Mouse (Mus musculus): Measurements from ENCODE around the gene Kbtbd7. TPM values are rescaled to one million over a fixed set of nuclear protein-coding genes. Genes with fewer than 3 reads are reported as not detected.
"Not testable (repeated sequence)": the region's sequence is repeated elsewhere in the genome, so short reads cannot be mapped to it uniquely, and the experiment has no call there.

The Kbtbd7 gene
- polyA plus RNA-seq, 1 experiment from 2014 or later = 18.4 TPM

DNA sequence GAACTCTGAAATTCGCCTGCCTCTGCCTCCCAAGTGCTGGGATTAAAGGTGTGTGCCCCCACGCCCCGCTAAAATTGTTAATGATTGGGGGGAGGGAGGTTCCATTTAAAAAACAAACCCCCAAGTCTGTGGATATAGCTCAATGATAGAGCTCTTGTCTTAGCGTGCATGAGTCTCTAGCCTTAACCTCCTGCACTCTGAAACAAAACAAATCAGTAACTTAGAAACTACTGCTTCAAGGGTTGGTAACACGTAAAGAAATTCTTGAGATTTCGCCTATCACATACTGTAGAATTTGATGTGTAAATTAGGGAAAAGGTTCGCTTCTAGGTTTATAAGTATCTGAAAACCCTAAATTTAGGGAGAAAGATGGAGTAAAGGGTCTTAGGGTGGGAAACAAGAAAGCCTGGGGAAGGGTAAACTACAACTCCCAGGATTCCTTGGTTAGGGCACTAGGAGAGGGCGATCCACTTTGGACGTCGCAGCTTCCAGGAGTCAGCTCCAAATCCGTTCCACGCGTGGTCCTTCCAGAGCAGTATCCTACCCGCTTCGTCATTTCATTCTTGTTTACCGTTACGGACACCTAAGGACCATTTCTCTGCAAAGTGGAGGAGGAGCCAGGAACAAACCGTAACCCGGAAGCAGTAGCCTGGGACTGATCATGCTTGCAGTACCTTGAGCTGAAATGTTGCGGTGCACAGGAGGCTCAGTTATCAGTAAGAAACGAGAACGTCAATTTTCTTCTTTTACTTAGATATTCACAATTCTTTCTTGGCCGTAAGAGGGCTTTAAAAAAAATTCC, 28.8 kb upstream of the Kbtbd7 start, which contains the start of gene Mtrf1:
TSS of gene Mtrf1 (plus strand) at position 452 of the 802 bp plus-strand sequence.
- peak within 1 kb of the TSS; percentile 77 for H3K9ac ChIP-seq (ENCODE audit: low read length)
- ATAC-seq (ENCODE audit: insufficient read depth, low FRiP score, low TSS enrichment) = peak; percentile 88
- H3K4me3 ChIP-seq (ENCODE audit: low read depth, low read length) = peak within 1 kb of the TSS; percentile 60
- H3K27me3 ChIP-seq (ENCODE audit: control insufficient read depth, insufficient read depth, low read length) = no peaks in the 10 kb centered on the region
- no peaks in the 10 kb centered on the region for H3K36me3 ChIP-seq (ENCODE audit: control insufficient read depth, insufficient read depth, low read length)
- peak within 1 kb of the TSS; percentile 55 for H3K4me2 ChIP-seq (ENCODE audit: low read depth)
- peak; percentile 78 for DNase-seq (ENCODE audit: low spot score)
- peak within 1 kb of the TSS; percentile 80 for H3K27ac ChIP-seq (ENCODE audit: low read depth, low read length)
- 21% methylated on average over 23 of the region's 23 CpGs for WGBS
- H3K4me1 ChIP-seq (ENCODE audit: control insufficient read depth, insufficient read depth, low read length) = no peaks in the 10 kb centered on the region
- H3K9me3 ChIP-seq (ENCODE audit: control insufficient read depth, low read length) = no peaks in the 10 kb centered on the region

DNA sequence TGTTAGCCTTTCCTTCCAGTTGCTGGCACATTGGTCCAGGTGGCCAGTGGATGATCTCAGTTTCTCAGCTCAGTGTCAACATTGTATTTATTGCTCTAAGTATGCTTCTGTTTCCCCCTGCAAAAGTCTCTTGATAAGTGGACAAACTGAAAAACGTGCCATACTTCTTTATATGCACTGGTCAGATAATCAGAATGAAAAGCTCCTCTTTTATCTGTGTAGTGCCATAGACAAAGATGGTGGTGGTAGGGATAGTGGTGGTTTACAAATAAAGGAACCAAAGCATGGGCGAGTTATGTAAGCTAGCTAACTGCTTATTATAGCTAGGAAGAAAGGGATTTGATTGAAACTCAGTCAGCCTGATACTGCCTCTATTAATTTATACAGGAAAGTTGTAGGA, 18.7 kb upstream of the Kbtbd7 start:
- no peaks in the 10 kb centered on the region for H3K4me1 ChIP-seq (ENCODE audit: control insufficient read depth, insufficient read depth, low read length)
- H3K4me3 ChIP-seq (ENCODE audit: low read depth, low read length) = no peak overlapping the region
- H3K9ac ChIP-seq (ENCODE audit: low read length) = no peak overlapping the region
- 74% methylated on average over 2 of the region's 2 CpGs for WGBS
- ATAC-seq (ENCODE audit: insufficient read depth, low FRiP score, low TSS enrichment) (no peak), DNase-seq (ENCODE audit: low spot score) (no peak)
- H3K36me3 ChIP-seq (ENCODE audit: control insufficient read depth, insufficient read depth, low read length) = no peaks in the 10 kb centered on the region
- no peaks in the 10 kb centered on the region for H3K27me3 ChIP-seq (ENCODE audit: control insufficient read depth, insufficient read depth, low read length)
- H3K27ac ChIP-seq (ENCODE audit: low read depth, low read length) = no peak overlapping the region
- H3K9me3 ChIP-seq (ENCODE audit: control insufficient read depth, low read length) = no peaks in the 10 kb centered on the region
- no peak overlapping the region for H3K4me2 ChIP-seq (ENCODE audit: low read depth)

DNA sequence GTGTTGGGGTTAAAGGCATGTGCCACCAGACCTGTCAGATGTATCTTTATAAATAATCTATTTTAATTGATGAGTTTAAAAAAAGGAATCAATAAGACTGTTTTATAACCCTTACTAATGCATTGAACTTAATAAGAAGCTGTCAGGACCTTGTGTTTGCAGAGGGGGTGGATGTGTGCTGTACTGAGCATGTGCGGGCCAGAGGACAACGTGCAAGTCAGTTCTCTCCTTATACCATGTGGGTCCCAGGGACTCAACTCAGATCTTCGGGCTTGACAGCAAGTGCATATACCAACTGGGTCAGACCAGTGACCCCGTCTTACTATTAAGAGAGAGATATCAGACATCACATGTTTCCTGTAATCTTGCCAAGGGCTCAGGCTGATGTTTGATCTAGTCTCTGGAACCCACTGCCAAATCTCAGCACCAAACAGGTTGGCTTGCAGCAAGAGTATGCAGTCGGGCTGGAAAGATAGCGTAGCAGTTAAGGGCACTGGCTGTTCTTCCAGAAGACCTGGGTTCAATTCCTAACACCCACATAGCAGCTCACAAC, 17.0 kb upstream of the Kbtbd7 start:
- DNase-seq (ENCODE audit: low spot score) (no peak), ATAC-seq (ENCODE audit: insufficient read depth, low FRiP score, low TSS enrichment) (no peak)
- Histone ChIP-seq H3K9ac (ENCODE audit: low read length) (no peak overlapping the region), H3K4me1 (ENCODE audit: control insufficient read depth, insufficient read depth, low read length) (no peaks in the 10 kb centered on the region), H3K36me3 (ENCODE audit: control insufficient read depth, insufficient read depth, low read length) (peaks cover 2% of the 10 kb centered on the region; the same call in 1 of the 2 replicates), H3K27ac (ENCODE audit: low read depth, low read length) (no peak overlapping the region), H3K4me2 (ENCODE audit: low read depth) (no peak overlapping the region), H3K27me3 (ENCODE audit: control insufficient read depth, insufficient read depth, low read length) (no peaks in the 10 kb centered on the region), H3K9me3 (ENCODE audit: control insufficient read depth, low read length) (no peaks in the 10 kb centered on the region), H3K4me3 (ENCODE audit: low read depth, low read length) (no peak overlapping the region)
- 90% methylated on average over 6 of the region's 6 CpGs for WGBS

DNA sequence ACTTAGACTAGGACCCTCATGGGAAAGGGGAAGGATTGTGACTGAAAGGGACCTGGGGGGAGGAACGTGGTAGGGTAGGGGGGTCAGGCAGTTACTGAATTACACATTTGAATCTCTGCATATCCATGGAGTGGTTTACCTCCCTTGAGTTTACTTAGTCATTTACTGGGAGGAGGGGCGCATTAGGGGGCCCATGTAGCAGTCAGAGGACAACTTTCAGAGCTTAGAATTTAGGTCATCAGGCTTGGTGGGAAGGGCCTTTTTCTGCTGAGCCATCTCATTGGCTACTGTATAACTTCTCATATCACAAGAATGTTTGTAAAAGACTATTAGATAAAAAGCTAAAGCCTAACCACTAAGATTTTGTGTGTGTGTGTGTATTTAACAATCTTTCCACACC, 15.6 kb upstream of the Kbtbd7 start:
- Histone ChIP-seq H3K4me1 (ENCODE audit: control insufficient read depth, insufficient read depth, low read length) (no peaks in the 10 kb centered on the region), H3K27me3 (ENCODE audit: control insufficient read depth, insufficient read depth, low read length) (no peaks in the 10 kb centered on the region), H3K36me3 (ENCODE audit: control insufficient read depth, insufficient read depth, low read length) (peaks cover 2% of the 10 kb centered on the region; the same call in 1 of the 2 replicates), H3K4me3 (ENCODE audit: low read depth, low read length) (no peak overlapping the region), H3K9ac (ENCODE audit: low read length) (no peak overlapping the region), H3K27ac (ENCODE audit: low read depth, low read length) (no peak overlapping the region), H3K4me2 (ENCODE audit: low read depth) (no peak overlapping the region), H3K9me3 (ENCODE audit: control insufficient read depth, low read length) (no peaks in the 10 kb centered on the region)
- no peak for ATAC-seq (ENCODE audit: insufficient read depth, low FRiP score, low TSS enrichment)
- WGBS = 78% methylated on average over 2 of the region's 2 CpGs
- no peak for DNase-seq (ENCODE audit: low spot score)

DNA sequence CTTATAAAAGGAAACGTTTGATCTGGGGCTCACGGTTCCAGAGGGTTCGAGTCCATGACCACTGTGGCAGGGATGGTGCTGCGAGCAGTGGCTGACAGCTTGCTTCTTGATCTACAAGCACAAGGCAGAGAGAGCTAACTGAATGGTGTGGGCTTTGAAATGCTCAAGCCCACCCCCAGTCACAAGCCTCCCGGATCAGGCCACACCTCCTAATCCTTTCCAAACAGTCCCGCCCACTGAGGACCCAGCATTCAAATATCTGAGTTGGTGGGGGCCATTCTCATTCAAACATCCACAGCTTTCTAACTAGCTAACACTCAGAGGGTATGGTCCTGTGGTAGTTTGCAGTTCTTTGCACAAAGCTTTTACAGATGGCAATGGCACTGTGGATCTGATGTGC, 13.2 kb upstream of the Kbtbd7 start:
- no peak for DNase-seq (ENCODE audit: low spot score)
- Histone ChIP-seq H3K27ac (ENCODE audit: low read depth, low read length) (no peak overlapping the region), H3K9ac (ENCODE audit: low read length) (no peak overlapping the region), H3K9me3 (ENCODE audit: control insufficient read depth, low read length) (no peaks in the 10 kb centered on the region), H3K4me2 (ENCODE audit: low read depth) (no peak overlapping the region), H3K4me1 (ENCODE audit: control insufficient read depth, insufficient read depth, low read length) (no peaks in the 10 kb centered on the region), H3K36me3 (ENCODE audit: control insufficient read depth, insufficient read depth, low read length) (peaks cover 2% of the 10 kb centered on the region; the same call in 1 of the 2 replicates), H3K4me3 (ENCODE audit: low read depth, low read length) (no peak overlapping the region), H3K27me3 (ENCODE audit: control insufficient read depth, insufficient read depth, low read length) (no peaks in the 10 kb centered on the region)
- no peak for ATAC-seq (ENCODE audit: insufficient read depth, low FRiP score, low TSS enrichment)
- 87% methylated on average over 6 of the region's 6 CpGs for WGBS

DNA sequence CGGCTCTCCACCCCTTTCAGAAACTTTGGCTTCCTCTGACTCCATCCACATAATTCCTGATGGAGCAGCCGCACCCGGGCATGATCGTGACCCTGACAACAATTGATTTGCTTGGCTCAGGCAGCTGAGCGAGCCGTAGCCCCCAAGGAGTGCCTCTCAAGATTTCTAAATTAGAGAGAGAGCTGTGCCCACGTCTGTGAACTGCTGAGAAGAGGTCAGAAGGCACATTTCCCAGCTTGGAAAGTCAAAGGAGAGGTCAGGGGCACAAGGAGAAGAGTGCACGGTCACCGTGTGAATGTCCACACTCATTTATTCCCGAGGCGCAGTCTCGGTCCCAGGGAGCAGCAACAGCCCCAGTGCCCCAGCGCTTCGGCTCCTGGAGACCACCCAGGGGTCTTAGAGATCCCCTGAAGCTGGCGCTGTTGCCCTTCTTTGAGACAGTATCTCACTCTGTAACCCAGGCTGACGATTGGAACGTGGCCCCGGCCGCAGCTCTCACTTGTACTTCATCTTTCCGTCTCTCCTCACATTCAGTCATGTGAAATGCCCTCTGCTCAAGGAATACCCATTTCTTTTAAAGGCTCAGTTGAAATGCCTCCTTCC, 6.1 kb upstream of the Kbtbd7 start:
- H3K36me3 ChIP-seq (ENCODE audit: control insufficient read depth, insufficient read depth, low read length) = no peaks in the 10 kb centered on the region
- DNase-seq (ENCODE audit: low spot score) = peak; percentile 41
- H3K4me2 ChIP-seq (ENCODE audit: low read depth) = peak overlapping the region; percentile 25
- no peak overlapping the region for H3K27ac ChIP-seq (ENCODE audit: low read depth, low read length)
- ATAC-seq (ENCODE audit: insufficient read depth, low FRiP score, low TSS enrichment) = peak; percentile 68
- 34% methylated on average over 20 of the region's 20 CpGs for WGBS
- H3K4me3 ChIP-seq (ENCODE audit: low read depth, low read length) = no peak overlapping the region
- no peaks in the 10 kb centered on the region for H3K27me3 ChIP-seq (ENCODE audit: control insufficient read depth, insufficient read depth, low read length)
- H3K9ac ChIP-seq (ENCODE audit: low read length) = peak overlapping the region; percentile 22; the same call in 1 of the 2 replicates
- H3K9me3 ChIP-seq (ENCODE audit: control insufficient read depth, low read length) = no peaks in the 10 kb centered on the region
- peaks cover 6% of the 10 kb centered on the region; the same call in 1 of the 2 replicates for H3K4me1 ChIP-seq (ENCODE audit: control insufficient read depth, insufficient read depth, low read length)

DNA sequence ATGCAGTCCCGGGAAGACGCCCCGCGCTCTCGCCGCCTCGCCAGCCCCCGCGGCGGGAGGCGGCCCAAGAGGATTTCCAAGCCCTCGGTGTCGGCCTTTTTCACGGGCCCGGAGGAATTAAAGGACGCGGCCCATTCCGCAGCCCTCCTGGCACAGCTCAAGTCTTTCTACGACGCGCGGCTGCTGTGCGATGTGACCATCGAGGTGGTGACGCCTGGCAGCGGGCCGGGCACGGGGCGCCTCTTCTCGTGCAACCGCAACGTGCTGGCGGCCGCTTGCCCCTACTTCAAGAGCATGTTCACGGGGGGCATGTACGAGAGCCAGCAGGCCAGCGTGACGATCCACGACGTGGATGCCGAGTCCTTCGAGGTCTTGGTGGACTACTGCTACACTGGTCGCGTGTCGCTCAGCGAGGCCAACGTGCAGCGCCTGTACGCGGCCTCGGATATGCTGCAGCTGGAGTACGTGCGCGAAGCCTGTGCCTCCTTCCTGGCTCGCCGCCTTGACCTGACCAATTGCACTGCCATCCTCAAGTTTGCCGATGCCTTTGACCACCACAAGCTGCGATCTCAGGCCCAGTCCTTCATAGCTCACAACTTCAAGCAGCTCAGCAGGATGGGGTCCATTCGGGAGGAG, 537 bp downstream of the Kbtbd7 start:
- H3K27me3 ChIP-seq (ENCODE audit: control insufficient read depth, insufficient read depth, low read length); DNase-seq (ENCODE audit: low spot score): not testable (repeated sequence)
- peak overlapping the region; percentile 64 for H3K9ac ChIP-seq (ENCODE audit: low read length)

DNA sequence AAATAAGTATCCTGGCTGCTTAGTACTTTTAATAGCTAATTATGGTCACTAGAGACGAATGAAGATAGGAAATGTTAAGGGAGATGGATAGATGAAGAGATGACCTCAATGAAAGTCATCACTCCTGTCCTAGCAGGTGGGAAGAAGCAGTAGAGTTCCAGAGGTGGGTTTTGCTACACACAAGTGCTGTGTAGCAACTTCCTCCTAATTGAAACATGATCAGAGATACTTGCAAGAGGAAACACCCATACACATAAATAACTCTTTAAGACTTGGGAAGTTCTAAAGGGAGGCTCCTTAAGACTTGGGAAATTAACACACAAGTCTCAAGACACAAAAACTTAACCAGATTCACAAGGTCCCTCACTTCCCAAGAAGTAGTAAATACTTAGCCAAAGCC, 7.8 kb downstream of the Kbtbd7 start:
- no peaks in the 10 kb centered on the region for H3K36me3 ChIP-seq (ENCODE audit: control insufficient read depth, insufficient read depth, low read length)
- no peak overlapping the region for H3K4me3 ChIP-seq (ENCODE audit: low read depth, low read length)
- no peaks in the 10 kb centered on the region for H3K4me1 ChIP-seq (ENCODE audit: control insufficient read depth, insufficient read depth, low read length)
- no peak overlapping the region for H3K4me2 ChIP-seq (ENCODE audit: low read depth)
- ATAC-seq (ENCODE audit: insufficient read depth, low FRiP score, low TSS enrichment) (no peak), DNase-seq (ENCODE audit: low spot score) (no peak)
- H3K9me3 ChIP-seq (ENCODE audit: control insufficient read depth, low read length) = no peaks in the 10 kb centered on the region
- no peak overlapping the region for H3K9ac ChIP-seq (ENCODE audit: low read length)
- no peak overlapping the region for H3K27ac ChIP-seq (ENCODE audit: low read depth, low read length)
- WGBS = 85% methylated on average over 1 of the region's 1 CpGs
- H3K27me3 ChIP-seq (ENCODE audit: control insufficient read depth, insufficient read depth, low read length) = no peaks in the 10 kb centered on the region

More for the DNA sequence above, 537 bp downstream of the Kbtbd7 start:
- Histone ChIP-seq H3K4me3 (ENCODE audit: low read depth, low read length) (peak overlapping the region; percentile 41), H3K27ac (ENCODE audit: low read depth, low read length) (peak overlapping the region; percentile 81), H3K4me2 (ENCODE audit: low read depth) (peak overlapping the region; percentile 47)
- H3K4me1 ChIP-seq (ENCODE audit: control insufficient read depth, insufficient read depth, low read length); H3K36me3 ChIP-seq (ENCODE audit: control insufficient read depth, insufficient read depth, low read length); H3K9me3 ChIP-seq (ENCODE audit: control insufficient read depth, low read length): not testable (repeated sequence)
- WGBS = 73% methylated on average over 5 of the region's 59 CpGs
- peak; percentile 54 for ATAC-seq (ENCODE audit: insufficient read depth, low FRiP score, low TSS enrichment)
